8 mouse cellular contexts compared by ENCODE assay signal in genomic region chr14:122902884-122903283, GRCm38 (mm10). TPM values are rescaled to one million over a fixed set of nuclear protein-coding genes. Genes with fewer than 3 reads are reported as not detected.
DNase-seq lines count a peak whose midpoint lies in the region; ATAC-seq and TF ChIP-seq lines count a peak whose summit lies in the region.

No protein-coding gene starts in this region.

- WGBS in embryonic facial prominence, embryonic 13.5 days: 72% methylated on average over 4 of the region's 4 CpGs
- 88% methylated on average over 4 of the region's 4 CpGs for WGBS in embryonic facial prominence, embryonic 10.5 days
- 34% methylated on average over 4 of the region's 4 CpGs for WGBS in lung, postnatal 0 days

- ATAC-seq in embryonic facial prominence, embryonic 13.5 days (ENCODE audit: insufficient number of reproducible peaks, insufficient read depth, low FRiP score, low TSS enrichment, low read depth): 0 out of 2 replicates have a peak, but pooled peaks have one; percentile 52
- peak; percentile 95 for ATAC-seq in lung, postnatal 0 days

- peaks cover 17% of the 10 kb centered on the region for H3K4me1 ChIP-seq in embryonic facial prominence, embryonic 13.5 days
- H3K4me1 ChIP-seq in embryonic facial prominence, embryonic 10.5 days: 0 out of 2 replicates have a peak, but pooled peaks cover 5% of the 10 kb centered on the region
- no peaks in the 10 kb centered on the region; a peak in 1 of 4 replicates for H3K4me1 ChIP-seq in MEL (ENCODE audit: control insufficient read depth in 1 of 2, insufficient read depth in 2 of 2, low read length in 2 of 2)
- H3K4me1 ChIP-seq in lung, postnatal 0 days (ENCODE audit: insufficient read depth, low read depth, low read length): peaks cover 4% of the 10 kb centered on the region; the same call in 1 of the 2 replicates

- DNase-seq in embryonic facial prominence, embryonic 10.5 days (ENCODE audit: low spot score): no peak
- DNase-seq in MEL (ENCODE audit: low read depth, low spot score): no peak
- peak; percentile 93 to 96 for DNase-seq in cerebellum, postnatal 36 days
- peak; percentile 71 to 81 for DNase-seq in heart, adult 9 months (ENCODE audit: low spot score in 2 of 2)
- DNase-seq in kidney, postnatal 10 days: peak; percentile 90
- peak; percentile 88 for DNase-seq in lung, postnatal 0 days (ENCODE audit: low spot score)
- DNase-seq in urinary bladder, postnatal 25 days (ENCODE audit: low spot score): peak; percentile 56

- no peaks in the 10 kb centered on the region for H3K27me3 ChIP-seq in embryonic facial prominence, embryonic 13.5 days
- H3K27me3 ChIP-seq in embryonic facial prominence, embryonic 10.5 days (replicated peaks; ENCODE audit: low read depth, poor library complexity, severe bottlenecking): no peaks in the 10 kb centered on the region
- no peaks in the 10 kb centered on the region for H3K27me3 ChIP-seq in MEL (ENCODE audit: control insufficient read depth in 1 of 2, insufficient read depth in 2 of 2, low read length in 2 of 2)
- no peaks in the 10 kb centered on the region for H3K27me3 ChIP-seq in lung, postnatal 0 days (replicated peaks; ENCODE audit: insufficient read depth, low read length)

- no peak overlapping the region for H3K4me2 ChIP-seq in embryonic facial prominence, embryonic 13.5 days
- H3K4me2 ChIP-seq in lung, postnatal 0 days (replicated peaks; ENCODE audit: low read depth, low read length): no peak overlapping the region

- no peak overlapping the region for H3K27ac ChIP-seq in embryonic facial prominence, embryonic 13.5 days
- H3K27ac ChIP-seq in embryonic facial prominence, embryonic 10.5 days (replicated peaks): no peak overlapping the region
- no peak overlapping the region for H3K27ac ChIP-seq in MEL (ENCODE audit: control insufficient read depth, low read depth, low read length)
- H3K27ac ChIP-seq in lung, postnatal 0 days (ENCODE audit: low read length): peak overlapping the region; percentile 14; the same call in 1 of the 2 replicates

- peak; percentile 10 for TF ChIP-seq RAD21 in MEL (IDR thresholded peaks at IDR 0.05; ENCODE audit: low read depth, low read length)

- no peak for TF ChIP-seq POLR2A in MEL (IDR thresholded peaks at IDR 0.05; ENCODE audit: control insufficient read depth in 1 of 2, insufficient read depth in 1 of 2, low read depth in 1 of 2, low read length in 2 of 2, poor library complexity in 1 of 2)

- no peak overlapping the region for H3K9ac ChIP-seq in embryonic facial prominence, embryonic 13.5 days
- no peak overlapping the region for H3K9ac ChIP-seq in MEL (ENCODE audit: control insufficient read depth, low read depth, low read length, poor library complexity, severe bottlenecking)
- no peak overlapping the region for H3K9ac ChIP-seq in lung, postnatal 0 days (replicated peaks; ENCODE audit: low read depth)

- peaks cover 4% of the 10 kb centered on the region; the same call in 1 of the 2 replicates for H3K36me3 ChIP-seq in embryonic facial prominence, embryonic 13.5 days
- H3K36me3 ChIP-seq in embryonic facial prominence, embryonic 10.5 days (replicated peaks): no peaks in the 10 kb centered on the region
- peaks cover 2% of the 10 kb centered on the region in 2 experiments; a peak in 2 of 4 replicates for H3K36me3 ChIP-seq in MEL (ENCODE audit: control insufficient read depth in 1 of 2, insufficient read depth in 2 of 2, low read length in 2 of 2)
- H3K36me3 ChIP-seq in lung, postnatal 0 days (ENCODE audit: insufficient read depth, low read length): no peaks in the 10 kb centered on the region

- TF ChIP-seq CTCF in MEL (IDR thresholded peaks at IDR 0.05 in 2 of 3, conservative IDR thresholded peaks at IDR 0.05 in 1 of 3; ENCODE audit: control insufficient read depth in 1 of 3, insufficient read depth in 1 of 3, low read depth in 2 of 3, low read length in 3 of 3, poor library complexity in 1 of 3, severe bottlenecking in 1 of 3): peak in 2 of 3 experiments; percentile 24 to 34; a peak in 3 of 6 replicates
- peak; percentile 72 for TF ChIP-seq CTCF in lung, postnatal 0 days (IDR thresholded peaks at IDR 0.05)

- TF ChIP-seq EP300 in MEL (IDR thresholded peaks at IDR 0.05; ENCODE audit: low read depth in 1 of 2, low read length in 2 of 2): no peak
- TF ChIP-seq EP300 in lung, postnatal 0 days (IDR thresholded peaks at IDR 0.05): no peak; the same call in 1 of the 2 replicates

- peaks cover 3% of the 10 kb centered on the region; the same call in 1 of the 2 replicates for H3K9me3 ChIP-seq in embryonic facial prominence, embryonic 13.5 days
- peaks cover 5% of the 10 kb centered on the region; the same call in 1 of the 2 replicates for H3K9me3 ChIP-seq in embryonic facial prominence, embryonic 10.5 days
- H3K9me3 ChIP-seq in MEL (replicated peaks; ENCODE audit: insufficient read depth, low read length): no peaks in the 10 kb centered on the region
- H3K9me3 ChIP-seq in lung, postnatal 0 days (ENCODE audit: low read length): no peaks in the 10 kb centered on the region

- peaks cover 2% of the 10 kb centered on the region; the same call in 1 of the 2 replicates for H3K79me2 ChIP-seq in MEL (ENCODE audit: control insufficient read depth, insufficient read depth, low read length, poor library complexity)

- H3K4me3 ChIP-seq in embryonic facial prominence, embryonic 13.5 days: no peak overlapping the region
- no peak overlapping the region for H3K4me3 ChIP-seq in embryonic facial prominence, embryonic 10.5 days
- no peak overlapping the region for H3K4me3 ChIP-seq in MEL (ENCODE audit: control insufficient read depth in 1 of 2, insufficient read depth in 1 of 2, low read depth in 2 of 2, low read length in 2 of 2)
- no peak overlapping the region for H3K4me3 ChIP-seq in lung, postnatal 0 days (ENCODE audit: low read depth, low read length)

TF ChIP-seq in MEL, 35 proteins besides CTCF, POLR2A, EP300 and RAD21:
- TF ChIP-seq RCOR1 (IDR thresholded peaks at IDR 0.05; ENCODE audit: low read depth, low read length) (no peak), SMC3 (IDR thresholded peaks at IDR 0.05; ENCODE audit: low read depth, low read length) (peak; percentile 29; the same call in 1 of the 2 replicates)
TF ChIP-seq in MEL: peak in this region for 1.

RNA-seq across cellular contexts. Expression of gene Ggact, which starts 10.7 kb away (rescaled TPM):
- 9.7 and 12.1 TPM in 2 replicates for polyA plus RNA-seq in embryonic facial prominence, embryonic 13.5 days (2015; fragmentation: Nextera tagmentation; extraction: Ambion mirVana)
- polyA plus RNA-seq in embryonic facial prominence, embryonic 10.5 days (2016; fragmentation: Nextera tagmentation; extraction: Ambion mirVana): 5.3 and 7.2 TPM in 2 replicates
- 47.9 and 54.0 TPM in 2 replicates for total RNA-seq in MEL (2012; rRNA removed)
- polyA plus RNA-seq in MEL (2012; ENCODE audit: insufficient read depth in 1 of 2, insufficient read length in 2 of 2, low read depth in 1 of 2, low replicate concordance in 2 of 2, missing spikeins in 1 of 2): 10 to 100 TPM in 1 of 2 experiments, not detected in 1; 64.8 TPM
- 31.2 and 35.3 TPM in 2 replicates for polyA plus RNA-seq in lung, postnatal 0 days (2015; fragmentation: Nextera tagmentation; extraction: Ambion mirVana)

Comparison
In these comparisons a context has a peak if more than half of its experiments do, and no peak if none do; other contexts are left out.
1. DNase-seq: peak in cerebellum, postnatal 36 days (2 of 2), heart, adult 9 months (2 of 2), kidney, postnatal 10 days (single experiment), lung, postnatal 0 days (single experiment) and urinary bladder, postnatal 25 days (single experiment); none in embryonic facial prominence, embryonic 10.5 days (single experiment) and MEL (single experiment).